Mouse (Mus musculus) CH12.LX (cell line): ENCODE measurements around the gene Cnot8. TPM values are rescaled to one million over a fixed set of nuclear protein-coding genes. Genes with fewer than 3 reads are reported as not detected.

Experiments
- DNase-seq: peaks from one replicate; pipeline ENCODE4 v3.0.0-alpha.2; 2013; ENCODE audit errors: extremely low read depth
- H3K27ac ChIP-seq: 2 replicates; pipeline ENCODE4 v1.5.1; 2012; ENCODE audit warnings: low read depth, mild to moderate bottlenecking, control low read depth, moderate library complexity; ENCODE audit not compliant: insufficient read depth
- H3K27me3 ChIP-seq: replicated peaks from 2 replicates; pipeline ENCODE3; 2012; ENCODE audit warnings: inconsistent platforms
- H3K36me3 ChIP-seq, 2 experiments: replicated peaks in 1 of 2; 2 replicates each; pipeline versions ENCODE3 to v1.6.1; 2012; ENCODE audit warnings: inconsistent platforms in 1 of 2, low read length in 1 of 2, mild to moderate bottlenecking in 1 of 2, mixed read lengths in 1 of 2, moderate library complexity in 1 of 2; ENCODE audit not compliant: control insufficient read depth in 1 of 2, insufficient read depth in 1 of 2
- H3K4me1 ChIP-seq, 2 experiments: 2 replicates each; pipeline ENCODE4 v1.6.1; 2012; ENCODE audit warnings: inconsistent platforms in 1 of 2, moderate library complexity in 1 of 2; ENCODE audit not compliant: insufficient read depth in 2 of 2, control insufficient read depth in 1 of 2
- H3K4me2 ChIP-seq: 2 replicates; pipeline ENCODE4 v1.6.1; 2012; ENCODE audit warnings: low read depth, mild to moderate bottlenecking, control low read depth; ENCODE audit not compliant: poor library complexity, insufficient read depth, severe bottlenecking
- H3K4me3 ChIP-seq, 3 experiments: fragments of 150-350 bp in 1 of 3; sonication (generic) in 1 of 3; replicated peaks in 1 of 3; 2 replicates each; pipeline versions ENCODE3 to v1.5.1; 2011 to 2012; ENCODE audit warnings: low read depth in 2 of 3, low read length in 2 of 3, mild to moderate bottlenecking in 2 of 3, moderate library complexity in 2 of 3, control low read depth in 1 of 3, improper control_type of control experiment in 1 of 3, inconsistent platforms in 1 of 3, mixed read lengths in 1 of 3; ENCODE audit not compliant: poor library complexity in 1 of 3
- H3K79me2 ChIP-seq: replicated peaks from 2 replicates; pipeline ENCODE4 v1.6.1; 2012; ENCODE audit warnings: mild to moderate bottlenecking, moderate library complexity; ENCODE audit not compliant: control insufficient read depth, poor library complexity, insufficient read depth, severe bottlenecking; ENCODE audit errors: extremely low read depth
- H3K9ac ChIP-seq: 2 replicates; pipeline ENCODE4 v1.6.1; 2012; ENCODE audit warnings: low read depth, mild to moderate bottlenecking, control low read depth, moderate library complexity; ENCODE audit not compliant: insufficient read depth
- H3K9me3 ChIP-seq: replicated peaks from 2 replicates; pipeline ENCODE3; 2012; ENCODE audit warnings: low read length, inconsistent platforms, mixed read lengths
- BHLHE40 ChIP-seq: IDR thresholded peaks from 2 replicates; pipeline ENCODE4 v1.6.1; 2011; ENCODE audit warnings: mild to moderate bottlenecking, low read depth, low read length, improper control_type of control experiment
- CHD2 ChIP-seq: IDR thresholded peaks from 2 replicates; pipeline ENCODE4 v1.6.1; 2011; ENCODE audit warnings: low read length, improper control_type of control experiment
- ELF1 ChIP-seq: IDR thresholded peaks from 2 replicates; pipeline ENCODE4 v1.6.1; 2014; ENCODE audit warnings: low read depth, mild to moderate bottlenecking, inconsistent platforms, low read length, improper control_type of control experiment
- EP300 ChIP-seq: IDR thresholded peaks from 2 replicates; pipeline ENCODE4 v1.6.1; 2011; ENCODE audit warnings: low read length, improper control_type of control experiment
- ETS1 ChIP-seq: conservative IDR thresholded peaks from 2 replicates; pipeline ENCODE4 v1.6.1; 2012; ENCODE audit warnings: low read depth, mild to moderate bottlenecking, inconsistent platforms, low read length, improper control_type of control experiment, moderate library complexity
- GABPA ChIP-seq: IDR thresholded peaks from 2 replicates; pipeline ENCODE4 v1.6.1; 2012; ENCODE audit warnings: low read depth, low read length, improper control_type of control experiment, inconsistent platforms; ENCODE audit not compliant: insufficient replicate concordance
- HCFC1 ChIP-seq: IDR thresholded peaks from 2 replicates; pipeline ENCODE4 v1.6.1; 2012; ENCODE audit warnings: low read depth, mild to moderate bottlenecking, inconsistent platforms, low read length, improper control_type of control experiment
- IRF4 ChIP-seq: IDR thresholded peaks from 2 replicates; pipeline ENCODE4 v1.6.1; 2014; ENCODE audit warnings: low read depth, mild to moderate bottlenecking, inconsistent platforms, low read length, improper control_type of control experiment
- JUN ChIP-seq: IDR thresholded peaks from 2 replicates; pipeline ENCODE4 v1.6.1; 2011; ENCODE audit warnings: low read depth, mild to moderate bottlenecking, low read length, improper control_type of control experiment, moderate library complexity; ENCODE audit not compliant: insufficient read depth
- JUND ChIP-seq: conservative IDR thresholded peaks from 2 replicates; pipeline ENCODE4 v1.6.1; 2011; ENCODE audit warnings: low read depth, low read length, improper control_type of control experiment
- MAFK ChIP-seq: IDR thresholded peaks from 2 replicates; pipeline ENCODE4 v1.6.1; 2011; ENCODE audit warnings: low read length, improper control_type of control experiment; ENCODE audit not compliant: insufficient replicate concordance
- MAX ChIP-seq: IDR thresholded peaks from 2 replicates; pipeline ENCODE4 v1.6.1; 2011; ENCODE audit warnings: low read length, improper control_type of control experiment
- MEF2A ChIP-seq: IDR thresholded peaks from 2 replicates; pipeline ENCODE4 v1.6.1; 2014; ENCODE audit warnings: low read depth, mild to moderate bottlenecking, inconsistent platforms, low read length, improper control_type of control experiment, borderline replicate concordance
- MXI1 ChIP-seq: IDR thresholded peaks from 2 replicates; pipeline ENCODE4 v1.6.1; 2011; ENCODE audit warnings: mild to moderate bottlenecking, low read depth, low read length, improper control_type of control experiment
- MYC ChIP-seq: IDR thresholded peaks from 2 replicates; pipeline ENCODE4 v1.6.1; 2011; ENCODE audit warnings: low read depth, mild to moderate bottlenecking, improper control_type of control experiment, low read length
- NRF1 ChIP-seq: IDR thresholded peaks from 2 replicates; pipeline ENCODE4 v1.6.1; 2014; ENCODE audit warnings: low read depth, mild to moderate bottlenecking, inconsistent platforms, low read length, improper control_type of control experiment, moderate library complexity
- PAX5 ChIP-seq: IDR thresholded peaks from 2 replicates; pipeline ENCODE4 v1.6.1; 2012; ENCODE audit warnings: low read length, inconsistent platforms, mixed read lengths
- POLR2A ChIP-seq: IDR thresholded peaks from 2 replicates; pipeline ENCODE4 v1.6.1; 2011; ENCODE audit warnings: low read depth, mild to moderate bottlenecking, improper control_type of control experiment, low read length
- RAD21 ChIP-seq: IDR thresholded peaks from 2 replicates; pipeline ENCODE4 v1.6.1; 2011; ENCODE audit warnings: low read depth, mild to moderate bottlenecking, low read length, improper control_type of control experiment, moderate library complexity
- RCOR1 ChIP-seq: conservative IDR thresholded peaks from 2 replicates; pipeline ENCODE4 v1.6.1; 2012; ENCODE audit warnings: low read depth, mild to moderate bottlenecking, inconsistent platforms, low read length, improper control_type of control experiment
- TCF12 ChIP-seq: IDR thresholded peaks from 2 replicates; pipeline ENCODE4 v1.6.1; 2014; ENCODE audit warnings: low read depth, mild to moderate bottlenecking, inconsistent platforms, low read length, improper control_type of control experiment
- UBTF ChIP-seq: IDR thresholded peaks from 2 replicates; pipeline ENCODE4 v1.6.1; 2012; ENCODE audit warnings: low read depth, mild to moderate bottlenecking, inconsistent platforms, low read length, improper control_type of control experiment, moderate library complexity
- USF1 ChIP-seq: IDR thresholded peaks from 2 replicates; pipeline ENCODE4 v1.6.1; 2014; ENCODE audit warnings: low read depth, mild to moderate bottlenecking, inconsistent platforms, low read length, improper control_type of control experiment
- ZKSCAN1 ChIP-seq: IDR thresholded peaks from 2 replicates; pipeline ENCODE4 v1.6.1; 2012; ENCODE audit warnings: low read depth, inconsistent platforms, low read length, improper control_type of control experiment, borderline replicate concordance
- ZMIZ1 ChIP-seq: IDR thresholded peaks from 2 replicates; pipeline ENCODE4 v1.6.1; 2012; ENCODE audit warnings: low read depth, mild to moderate bottlenecking, inconsistent platforms, low read length, improper control_type of control experiment
- ZNF384 ChIP-seq: IDR thresholded peaks from 2 replicates; pipeline ENCODE4 v1.6.1; 2012; ENCODE audit warnings: low read depth, low read length, improper control_type of control experiment, inconsistent platforms
- dilution Hi-C: fragments of 300-500 bp; cut with MboI; formaldehyde crosslinking; loops from 2 replicates; pipeline ENCODE4 v1.14.3; 2020; ENCODE audit warnings: low sequenced_read_pairs; ENCODE audit not compliant: extremely low pct_unique_long_range_greater_than_20kb, extremely low pct_ligation_motif_present
- in situ Hi-C: fragments of 300-500 bp; cut with MboI; formaldehyde crosslinking; loops from 3 replicates; pipeline ENCODE4 v1.14.3; 2019; ENCODE audit warnings: low sequenced_read_pairs, low pct_ligation_motif_present, low pct_unique_long_range_greater_than_20kb, mixed read lengths
- polyA plus RNA-seq: library from polyadenylated mRNA; unstranded; fragments of >175 nt; gene quantifications from 2 replicates; pipeline ENCODE4 v1.2.1, GENCODE M21; 2012; ENCODE audit warnings: low read depth; ENCODE audit not compliant: insufficient read length
- total RNA-seq, 2 experiments: library from RNA; depleted of rRNA; stranded (reverse); fragments of 300-350 nt in 1 of 2; fragments of >200 nt in 1 of 2; gene quantifications; 2 replicates each; pipeline ENCODE4 v1.2.3; 2012 to 2014

Cnot8 gene
- total and polyA plus RNA-seq, 3 experiments, result 90.2 to 134 (median 91.9) TPM

DNA sequence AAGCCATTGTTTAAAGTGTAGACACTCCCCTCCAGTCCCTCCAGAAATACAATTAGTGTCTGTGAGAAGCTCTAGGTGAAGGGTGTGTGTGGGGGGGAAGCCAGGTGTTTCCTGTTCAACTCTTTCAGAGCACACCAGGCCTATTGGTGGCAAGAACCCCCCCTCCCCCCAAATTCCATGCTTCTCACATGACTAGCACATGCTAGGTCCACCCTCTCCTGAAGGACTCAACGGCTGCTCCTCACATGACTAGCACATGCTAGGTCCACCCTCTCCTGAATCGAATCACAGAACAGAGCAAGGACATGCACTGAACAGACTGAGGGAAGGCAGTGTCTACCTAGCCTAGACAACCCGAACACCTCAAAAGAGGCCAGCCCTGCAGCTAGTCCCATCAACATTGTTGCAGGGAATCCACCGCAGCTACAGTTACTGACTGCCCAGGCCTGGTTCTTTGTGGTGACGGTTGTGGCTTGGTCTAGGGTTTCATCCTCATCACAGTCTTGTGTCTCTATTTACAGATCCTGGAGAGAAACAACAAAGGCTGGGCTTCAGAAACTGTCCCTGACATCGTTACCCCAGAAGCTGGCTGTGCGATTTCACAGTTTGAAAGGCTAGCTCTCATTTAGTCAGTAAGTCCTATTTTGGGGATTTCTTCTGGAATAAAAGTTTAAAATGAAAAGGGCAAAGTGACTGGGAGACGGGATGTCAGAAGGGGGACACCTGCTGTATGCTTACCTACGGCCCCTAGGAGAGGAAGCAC lies 1.2 kb upstream of the Cnot8 start:
- Histone ChIP-seq H3K27ac (peak overlapping the region; percentile 75), H3K36me3 (peaks cover 0 to 6% of the 10 kb centered on the region in 2 experiments), H3K9me3 (no peaks in the 10 kb centered on the region), H3K4me2 (peak overlapping the region; percentile 7), H3K9ac (peak overlapping the region; percentile 44), H3K4me3 (peak overlapping the region in 2 of 3 experiments; percentile 51 to 76), H3K4me1 (peaks cover 13 to 46% of the 10 kb centered on the region in 2 experiments), H3K79me2 (peaks cover 33% of the 10 kb centered on the region), H3K27me3 (no peaks in the 10 kb centered on the region)
- in situ Hi-C loops, result loop anchor here (5.0 kb wide), 1 partner anchor 35 kb away; no protein-coding TSS in a partner anchor
- peak; percentile 71; the same call in 1 of the 2 replicates for TF ChIP-seq RCOR1
- TF ChIP-seq HCFC1, result no peak
- TF ChIP-seq ZMIZ1, result no peak
- TF ChIP-seq RAD21, result no peak
- TF ChIP-seq NRF1, result peak; percentile 34; the same call in 1 of the 2 replicates
- TF ChIP-seq ELF1, result 0 out of 2 replicates have a peak, but pooled peaks have one; percentile 10
- peak; percentile 80 for TF ChIP-seq ETS1
- TF ChIP-seq MXI1, result peak; percentile 67; the same call in 1 of the 2 replicates
- peak; percentile 100 for TF ChIP-seq BHLHE40
- peak; percentile 93 for TF ChIP-seq MYC
- no peak for TF ChIP-seq UBTF
- peak; percentile 50 for TF ChIP-seq USF1
- TF ChIP-seq CHD2, result peak; percentile 72
- TF ChIP-seq IRF4, result peak; percentile 53
- TF ChIP-seq TCF12, result peak; percentile 95
- TF ChIP-seq MAX, result peak; percentile 79
- TF ChIP-seq GABPA, result no peak
- no peak for TF ChIP-seq PAX5
- no peak for TF ChIP-seq ZNF384
- TF ChIP-seq JUND, result no peak
- peak; percentile 58 for TF ChIP-seq MEF2A
- 0 out of 2 replicates have a peak, but pooled peaks have one; percentile 10 for TF ChIP-seq MAFK
- peak; percentile 49 for TF ChIP-seq POLR2A
- TF ChIP-seq ZKSCAN1, result peak; percentile 98
- peak; percentile 2; the same call in 1 of the 2 replicates for TF ChIP-seq JUN
- TF ChIP-seq EP300, result peak; percentile 76
- dilution Hi-C loops, result no loop called here
- DNase-seq, result peak; percentile 87
